Mouse (Mus musculus) G1E (cell line): ENCODE measurements around the gene Isg20. TPM values are rescaled to one million over a fixed set of nuclear protein-coding genes. Genes with fewer than 3 reads are reported as not detected.

Experiments used
- ATAC-seq: 2 replicates; pipeline ENCODE4 v1.8.0; 2016; ENCODE audit warnings: mild to moderate bottlenecking; ENCODE audit not compliant: insufficient number of reproducible peaks, poor library complexity, low FRiP score, severe bottlenecking; ENCODE audit errors: extremely low read depth
- DNase-seq: peaks from one replicate; pipeline ENCODE4 v3.0.0; 2012; ENCODE audit warnings: low spot score
- H3K27me3 ChIP-seq: 2 replicates; pipeline ENCODE4 v1.6.1; 2012; ENCODE audit warnings: mild to moderate bottlenecking, low read length, inconsistent platforms; ENCODE audit not compliant: insufficient read depth
- H3K36me3 ChIP-seq: replicated peaks from 2 replicates; pipeline ENCODE3; 2012; ENCODE audit warnings: mild to moderate bottlenecking, inconsistent platforms
- H3K4me1 ChIP-seq: 2 replicates; pipeline ENCODE4 v1.6.1; 2012; ENCODE audit warnings: low read depth, low read length, inconsistent platforms, mixed read lengths; ENCODE audit not compliant: insufficient read depth
- H3K4me3 ChIP-seq: 2 replicates; pipeline ENCODE4 v1.5.1; 2012; ENCODE audit warnings: low read depth, mild to moderate bottlenecking, inconsistent platforms, low read length, moderate library complexity, mixed read lengths
- H3K9me3 ChIP-seq: replicated peaks from 2 replicates; pipeline ENCODE4 v1.6.1; 2012; ENCODE audit warnings: inconsistent platforms
- CTCF ChIP-seq: IDR thresholded peaks from 2 replicates; pipeline ENCODE4 v1.5.1; 2012; ENCODE audit warnings: low read depth, low read length, inconsistent platforms, mixed read lengths
- GATA1 ChIP-seq: IDR thresholded peaks from 2 replicates; pipeline ENCODE4 v1.6.1; 2012; ENCODE audit warnings: borderline replicate concordance, low read length, inconsistent platforms, mixed read lengths
- GATA2 ChIP-seq: IDR thresholded peaks from 2 replicates; pipeline ENCODE4 v1.6.1; 2012; ENCODE audit warnings: low read depth, low read length, inconsistent platforms, borderline replicate concordance
- POLR2AphosphoS5 ChIP-seq: IDR thresholded peaks from 2 replicates; pipeline ENCODE4 v1.6.1; 2012; ENCODE audit warnings: low read depth, low read length, inconsistent platforms; ENCODE audit not compliant: insufficient replicate concordance
- TAL1 ChIP-seq: conservative IDR thresholded peaks from 2 replicates; pipeline ENCODE4 v1.6.1; 2012; ENCODE audit warnings: low read depth, low read length, inconsistent platforms, mixed read lengths
- polyA plus RNA-seq: library from polyadenylated mRNA; stranded (reverse); fragments of >175 nt; gene quantifications from 2 replicates; pipeline ENCODE4 v1.2.3, GENCODE M21; 2012
- total RNA-seq, 2 experiments: library from RNA; stranded (forward) in 1 of 2; stranded (reverse) in 1 of 2; fragments of 200-1000 nt in 1 of 2; fragments of >200 nt in 1 of 2; fragmentation: Nextera tagmentation in 1 of 2; gene quantifications; 2 replicates each; pipeline ENCODE4 v1.2.3; 2014 to 2017

The Isg20 gene
- total and polyA plus RNA-seq, 3 experiments: 0.59 to 42.7 (median 2.1) TPM

GRCm38 (mm10) chr7:78911209-78911608 is 2.0 kb upstream of the Isg20 start:
- no peaks in the 10 kb centered on the region for H3K9me3 ChIP-seq
- no peak overlapping the region for H3K4me3 ChIP-seq
- H3K27me3 ChIP-seq: peaks cover 9% of the 10 kb centered on the region; the same call in 1 of the 2 replicates
- TF ChIP-seq GATA2 (no peak), POLR2AphosphoS5 (no peak), TAL1 (no peak), GATA1 (no peak), CTCF (no peak)
- peaks cover 45% of the 10 kb centered on the region for H3K36me3 ChIP-seq
- ATAC-seq (no peak), DNase-seq (no peak)
- H3K4me1 ChIP-seq: peaks cover 43% of the 10 kb centered on the region

DNA sequence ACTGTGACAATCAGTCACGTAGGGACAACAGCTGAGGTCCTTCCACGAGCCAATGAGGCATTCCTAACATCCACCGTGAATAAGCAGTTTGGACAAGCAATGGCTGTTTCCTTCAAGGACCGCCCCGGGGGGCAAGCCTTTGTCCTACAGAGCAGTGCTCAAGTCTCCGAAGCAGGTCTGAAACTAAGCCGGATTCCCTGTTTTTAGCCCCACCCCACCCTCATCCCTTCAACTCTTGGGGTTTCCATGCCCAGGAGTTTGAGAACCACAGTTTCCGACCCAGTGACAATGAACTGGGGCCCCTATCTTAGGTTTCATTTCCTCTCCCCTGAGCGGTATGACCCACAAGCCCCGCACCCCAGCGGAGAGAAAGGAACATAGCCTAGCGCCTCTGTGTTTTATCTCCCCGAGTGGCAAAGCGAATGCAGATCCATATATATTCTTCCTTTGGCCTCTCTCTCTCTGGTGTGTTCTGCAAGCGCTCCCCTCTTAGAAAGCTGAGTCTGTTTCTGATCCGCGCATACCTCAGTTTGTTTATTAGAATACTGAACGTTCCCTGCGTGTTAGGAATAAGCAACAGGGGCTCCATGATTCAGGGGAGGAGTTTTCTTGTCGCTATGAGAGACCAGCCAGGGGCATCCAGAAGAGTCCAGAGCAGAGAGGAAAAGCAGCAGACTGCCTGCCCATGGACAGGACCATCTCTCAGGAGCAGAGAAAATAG is 811 bp upstream of the Isg20 start:
- TF ChIP-seq POLR2AphosphoS5 (no peak), TAL1 (no peak), GATA2 (no peak), CTCF (no peak), GATA1 (no peak)
- Histone ChIP-seq H3K4me1 (peaks cover 41% of the 10 kb centered on the region), H3K9me3 (no peaks in the 10 kb centered on the region), H3K36me3 (peaks cover 45% of the 10 kb centered on the region), H3K4me3 (no peak overlapping the region), H3K27me3 (peaks cover 18% of the 10 kb centered on the region; the same call in 1 of the 2 replicates)
- DNase-seq (no peak), ATAC-seq (no peak)

GRCm38 (mm10) chr7:78913649-78914544 is 673 bp downstream of the Isg20 start:
- ATAC-seq (peak; percentile 18), DNase-seq (peak; percentile 68)
- Histone ChIP-seq H3K36me3 (peaks cover 42% of the 10 kb centered on the region), H3K4me1 (peaks cover 46% of the 10 kb centered on the region), H3K27me3 (peaks cover 30% of the 10 kb centered on the region; the same call in 1 of the 2 replicates), H3K9me3 (no peaks in the 10 kb centered on the region), H3K4me3 (peak overlapping the region; percentile 70)
- TF ChIP-seq TAL1 (no peak; the same call in 1 of the 2 replicates), GATA1 (no peak), GATA2 (no peak), CTCF (no peak), POLR2AphosphoS5 (no peak)

GRCm38 (mm10) chr7:78914545-78914845 is 1.3 kb downstream of the Isg20 start:
- Histone ChIP-seq H3K4me3 (peak overlapping the region; percentile 70; the same call in 1 of the 2 replicates), H3K36me3 (peaks cover 40% of the 10 kb centered on the region), H3K4me1 (peaks cover 45% of the 10 kb centered on the region), H3K27me3 (peaks cover 36% of the 10 kb centered on the region; the same call in 1 of the 2 replicates), H3K9me3 (no peaks in the 10 kb centered on the region)
- DNase-seq (no peak), ATAC-seq (no peak)
- no peak for TF ChIP-seq GATA2
- no peak for TF ChIP-seq CTCF
- TF ChIP-seq GATA1: no peak
- no peak for TF ChIP-seq TAL1
- no peak for TF ChIP-seq POLR2AphosphoS5

GRCm38 (mm10) chr7:78914896-78915510 is 1.8 kb downstream of the Isg20 start:
- Histone ChIP-seq H3K9me3 (no peaks in the 10 kb centered on the region), H3K4me3 (no peak overlapping the region), H3K4me1 (peaks cover 43% of the 10 kb centered on the region), H3K27me3 (peaks cover 41% of the 10 kb centered on the region; the same call in 1 of the 2 replicates), H3K36me3 (peaks cover 40% of the 10 kb centered on the region)
- DNase-seq (no peak), ATAC-seq (no peak)
- TF ChIP-seq GATA1: no peak
- no peak for TF ChIP-seq POLR2AphosphoS5
- TF ChIP-seq TAL1: no peak
- TF ChIP-seq GATA2: no peak
- no peak for TF ChIP-seq CTCF

GRCm38 (mm10) chr7:78918686-78919085 is 5.5 kb downstream of the Isg20 start:
- TF ChIP-seq CTCF (no peak), TAL1 (no peak), GATA1 (no peak), POLR2AphosphoS5 (no peak), GATA2 (no peak)
- no peaks in the 10 kb centered on the region for H3K9me3 ChIP-seq
- peaks cover 20% of the 10 kb centered on the region for H3K4me1 ChIP-seq
- peak overlapping the region; percentile 13; the same call in 1 of the 2 replicates for H3K4me3 ChIP-seq
- H3K27me3 ChIP-seq: peaks cover 50% of the 10 kb centered on the region
- no peak for DNase-seq
- peaks cover 27% of the 10 kb centered on the region for H3K36me3 ChIP-seq
- no peak for ATAC-seq
